Mouse (Mus musculus) lung, postnatal 0 days (tissue): Measurements from ENCODE around the gene Tm6sf1. TPM values are rescaled to one million over a fixed set of nuclear protein-coding genes. Genes with fewer than 3 reads are reported as not detected.
"Not testable (repeated sequence)": the region's sequence is repeated elsewhere in the genome, so short reads cannot be mapped to it uniquely, and the experiment has no call there.

Experiments used
- ATAC-seq: fragments of 200-750 bp; cut with Nextera tagmentation; 2 replicates; pipeline ENCODE4 v1.8.0; 2017; ENCODE audit warnings: moderate library complexity
- DNase-seq: peaks from one replicate; pipeline ENCODE4 v3.0.0-alpha.2; 2016; ENCODE audit warnings: low spot score
- H3K27ac ChIP-seq: fragments of 300-500 bp; sonication (generic); 2 replicates; pipeline ENCODE4 v1.5.1; 2014; ENCODE audit warnings: antibody characterized with exemption, mild to moderate bottlenecking, low read length, mixed read lengths
- H3K27me3 ChIP-seq: fragments of 300-500 bp; sonication (generic); replicated peaks from 2 replicates; pipeline ENCODE4 v1.6.1; 2014; ENCODE audit warnings: low read length, mixed read lengths; ENCODE audit not compliant: insufficient read depth
- H3K36me3 ChIP-seq: fragments of 300-500 bp; sonication (generic); 2 replicates; pipeline ENCODE4 v1.6.1; 2014; ENCODE audit warnings: low read length, mixed read lengths; ENCODE audit not compliant: insufficient read depth
- H3K4me1 ChIP-seq: fragments of 300-500 bp; sonication (generic); 2 replicates; pipeline ENCODE4 v1.6.1; 2014; ENCODE audit warnings: antibody characterized with exemption, low read depth, low read length, mixed read lengths; ENCODE audit not compliant: insufficient read depth
- H3K4me2 ChIP-seq: fragments of 300-500 bp; sonication (generic); replicated peaks from 2 replicates; pipeline ENCODE4 v1.6.1; 2014; ENCODE audit warnings: low read depth, mild to moderate bottlenecking, low read length, moderate library complexity, mixed read lengths
- H3K4me3 ChIP-seq: fragments of 300-500 bp; sonication (generic); 2 replicates; pipeline ENCODE4 v1.5.1; 2014; ENCODE audit warnings: low read depth, low read length
- H3K9ac ChIP-seq: fragments of 300-500 bp; sonication (generic); replicated peaks from 2 replicates; pipeline ENCODE4 v1.6.1; 2014; ENCODE audit warnings: low read depth, mild to moderate bottlenecking
- H3K9me3 ChIP-seq: fragments of 300-500 bp; sonication (generic); 2 replicates; pipeline ENCODE4 v1.6.1; 2016; ENCODE audit warnings: low read length, mixed read lengths
- CTCF ChIP-seq: IDR thresholded peaks from 2 replicates; pipeline ENCODE4 v1.5.1; 2016; ENCODE audit warnings: antibody characterized with exemption, mild to moderate bottlenecking
- EP300 ChIP-seq: IDR thresholded peaks from 2 replicates; pipeline ENCODE4 v1.6.1; 2016; ENCODE audit warnings: antibody characterized with exemption, mild to moderate bottlenecking, control low read depth
- WGBS: fragments of 180-500 bp; shearing (Covaris S2); extraction: QIAGEN DNeasy Blood & Tissue Kit; methylation state at CpG from one replicate; pipeline ENCODE4 v1.1.7; 2014; 5-methylcytosine and 5-hydroxymethylcytosine counted together
- polyA plus RNA-seq: library from polyadenylated mRNA; unstranded; fragments of >200 nt; fragmentation: Nextera tagmentation; extraction: Ambion mirVana; gene quantifications from 2 replicates; pipeline ENCODE4 v1.2.1, GENCODE M21; 2015

Tm6sf1 gene
- polyA plus RNA-seq, 1 experiment from 2014 or later, result 12.8 TPM

DNA sequence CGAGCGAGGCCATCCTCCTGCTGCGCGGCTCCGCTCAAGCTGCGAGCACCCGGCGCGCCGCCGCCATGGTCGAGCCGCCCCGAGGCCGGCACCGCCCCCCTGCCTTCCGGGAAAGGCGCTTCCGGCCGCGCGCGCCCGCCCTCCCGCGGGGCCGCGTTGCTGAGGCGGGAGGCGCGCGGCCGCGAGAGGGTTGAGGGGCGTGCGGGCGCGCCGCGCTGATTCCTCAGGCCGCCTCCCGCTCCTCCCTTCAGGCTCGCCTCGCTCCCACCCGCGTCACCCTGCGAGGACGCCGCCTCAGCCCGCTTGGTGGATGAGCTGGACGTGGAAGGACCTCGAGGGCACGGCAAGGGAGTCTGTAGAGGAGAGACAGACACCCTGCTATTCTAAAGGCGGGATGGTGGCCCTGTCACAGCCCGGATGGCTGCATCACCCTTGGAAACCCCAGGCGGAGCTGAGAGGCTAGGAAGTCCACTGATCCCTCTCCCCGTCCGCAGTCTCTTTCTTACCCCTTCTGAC lies 29.4 kb upstream of the Tm6sf1 start, which contains the start of gene Btbd1:
Gene Btbd1, minus strand, starts transcription at position 53 of the 516 bp plus-strand sequence.
- TF ChIP-seq CTCF (no peak), EP300 (no peak)
- no peaks in the 10 kb centered on the region for H3K27me3 ChIP-seq
- no peaks in the 10 kb centered on the region for H3K36me3 ChIP-seq
- ATAC-seq (peak; percentile 97), DNase-seq (peak; percentile 95)
- peaks cover 14% of the 10 kb centered on the region; the same call in 1 of the 2 replicates for H3K4me1 ChIP-seq
- H3K27ac ChIP-seq, result peak within 1 kb of the TSS; percentile 94
- H3K9me3 ChIP-seq, result no peaks in the 10 kb centered on the region
- peak within 1 kb of the TSS; percentile 63 for H3K9ac ChIP-seq
- H3K4me3 ChIP-seq, result peak within 1 kb of the TSS; percentile 77
- peak within 1 kb of the TSS; percentile 70 for H3K4me2 ChIP-seq
- 1% methylated on average over 28 of the region's 58 CpGs for WGBS

DNA sequence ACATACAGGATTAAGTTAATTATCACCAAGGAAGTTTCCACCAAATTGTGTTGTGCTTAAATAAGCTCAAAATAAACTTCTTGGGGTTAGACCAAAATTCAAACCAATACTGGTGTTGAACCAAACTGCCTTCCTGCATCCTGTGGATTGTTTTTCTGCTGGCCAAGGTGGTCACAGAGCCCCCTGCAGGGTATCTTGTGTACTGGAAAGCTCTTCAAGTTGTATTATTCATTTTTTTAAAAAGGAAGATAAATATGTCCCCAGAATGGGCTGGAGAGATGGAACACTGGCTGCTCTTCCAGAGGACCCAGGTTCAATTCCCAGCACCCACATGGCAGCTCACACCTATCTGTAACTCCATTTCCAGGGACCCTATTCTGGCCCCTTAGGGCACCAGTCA lies 24.0 kb upstream of the Tm6sf1 start:
- Histone ChIP-seq H3K4me2 (no peak overlapping the region), H3K4me3 (no peak overlapping the region), H3K36me3 (no peaks in the 10 kb centered on the region), H3K27ac (no peak overlapping the region), H3K9me3 (no peaks in the 10 kb centered on the region), H3K4me1 (no peaks in the 10 kb centered on the region), H3K27me3 (no peaks in the 10 kb centered on the region), H3K9ac (no peak overlapping the region)
- DNase-seq (no peak), ATAC-seq (no peak)
- TF ChIP-seq EP300, result no peak
- TF ChIP-seq CTCF, result peak; percentile 21; the same call in 1 of the 2 replicates

DNA sequence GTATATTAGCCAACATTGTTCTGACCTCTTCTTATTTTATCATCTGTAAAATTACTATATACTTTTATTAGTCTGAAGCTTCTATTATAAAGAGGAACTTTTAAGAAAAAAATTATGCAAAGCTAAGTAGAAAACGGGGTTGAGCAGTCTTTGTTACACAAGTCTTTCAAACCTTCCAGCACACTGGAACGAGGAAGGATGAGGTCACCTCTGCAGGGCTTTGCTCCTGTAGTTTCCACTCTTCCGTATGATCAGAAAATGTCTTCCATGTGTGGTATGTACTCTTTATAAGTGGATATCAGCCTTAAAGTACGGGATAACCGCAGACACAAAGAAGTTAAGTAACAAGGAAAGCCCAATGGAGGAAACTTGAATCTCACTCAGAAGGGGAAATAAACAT lies 23.4 kb upstream of the Tm6sf1 start:
- no peak overlapping the region for H3K27ac ChIP-seq
- H3K36me3 ChIP-seq, result no peaks in the 10 kb centered on the region
- no peaks in the 10 kb centered on the region for H3K4me1 ChIP-seq
- no peaks in the 10 kb centered on the region for H3K27me3 ChIP-seq
- no peak for ATAC-seq
- WGBS, result 79% methylated on average over 5 of the region's 5 CpGs
- no peaks in the 10 kb centered on the region for H3K9me3 ChIP-seq
- no peak for TF ChIP-seq CTCF
- TF ChIP-seq EP300, result no peak
- H3K4me2 ChIP-seq, result no peak overlapping the region
- DNase-seq, result no peak
- no peak overlapping the region for H3K9ac ChIP-seq
- H3K4me3 ChIP-seq, result no peak overlapping the region

DNA sequence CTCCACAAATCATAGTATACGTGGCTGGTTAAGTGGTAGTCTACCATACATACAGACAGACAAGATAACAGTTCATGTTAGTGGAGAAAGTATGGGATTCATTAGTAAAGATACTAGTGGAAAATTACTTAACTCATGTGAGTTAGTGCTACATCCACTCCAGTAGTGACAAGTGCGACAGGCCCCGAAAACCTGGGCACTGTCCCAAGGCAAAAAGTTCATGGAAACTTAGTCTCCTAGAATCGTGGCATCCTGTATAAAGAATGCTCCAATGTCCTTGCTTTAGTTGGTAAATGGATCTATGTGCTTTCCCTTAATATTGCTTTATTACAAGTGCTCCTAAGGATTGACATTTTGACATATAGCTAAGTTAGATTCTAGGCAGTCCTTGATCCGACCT lies 21.0 kb upstream of the Tm6sf1 start:
- not testable (repeated sequence) for H3K27me3 ChIP-seq, H3K4me1 ChIP-seq, ATAC-seq, H3K9me3 ChIP-seq, H3K27ac ChIP-seq, H3K4me2 ChIP-seq, H3K4me3 ChIP-seq, DNase-seq, H3K9ac ChIP-seq, H3K36me3 ChIP-seq
- 82% methylated on average over 5 of the region's 5 CpGs for WGBS

DNA sequence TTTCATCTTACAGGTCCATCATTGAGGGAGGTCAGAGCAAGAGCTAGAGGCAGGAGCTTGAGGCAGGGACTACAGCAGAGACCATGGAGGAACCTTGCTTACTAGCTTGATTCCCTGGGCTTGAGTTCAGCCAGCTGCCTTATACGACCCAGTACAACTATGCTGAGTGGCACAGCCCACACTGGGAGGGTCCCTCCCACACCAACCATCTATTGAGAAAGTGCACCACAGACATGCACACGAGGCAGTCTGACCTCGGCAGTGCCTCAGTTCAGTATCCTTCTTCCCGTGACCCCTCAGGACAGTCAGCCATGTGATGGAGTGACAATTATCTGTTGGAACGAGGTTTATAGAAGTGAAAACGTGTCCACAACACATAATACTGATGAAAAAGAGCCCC lies 19.1 kb upstream of the Tm6sf1 start:
- WGBS, result 53% methylated on average over 6 of the region's 6 CpGs
- H3K4me3 ChIP-seq, result no peak overlapping the region
- H3K36me3 ChIP-seq, result no peaks in the 10 kb centered on the region
- no peaks in the 10 kb centered on the region for H3K4me1 ChIP-seq
- no peak overlapping the region for H3K4me2 ChIP-seq
- no peak for ATAC-seq
- DNase-seq, result no peak
- H3K27me3 ChIP-seq, result no peaks in the 10 kb centered on the region
- H3K9ac ChIP-seq, result no peak overlapping the region
- TF ChIP-seq CTCF (no peak), EP300 (no peak)
- no peaks in the 10 kb centered on the region for H3K9me3 ChIP-seq
- no peak overlapping the region for H3K27ac ChIP-seq

DNA sequence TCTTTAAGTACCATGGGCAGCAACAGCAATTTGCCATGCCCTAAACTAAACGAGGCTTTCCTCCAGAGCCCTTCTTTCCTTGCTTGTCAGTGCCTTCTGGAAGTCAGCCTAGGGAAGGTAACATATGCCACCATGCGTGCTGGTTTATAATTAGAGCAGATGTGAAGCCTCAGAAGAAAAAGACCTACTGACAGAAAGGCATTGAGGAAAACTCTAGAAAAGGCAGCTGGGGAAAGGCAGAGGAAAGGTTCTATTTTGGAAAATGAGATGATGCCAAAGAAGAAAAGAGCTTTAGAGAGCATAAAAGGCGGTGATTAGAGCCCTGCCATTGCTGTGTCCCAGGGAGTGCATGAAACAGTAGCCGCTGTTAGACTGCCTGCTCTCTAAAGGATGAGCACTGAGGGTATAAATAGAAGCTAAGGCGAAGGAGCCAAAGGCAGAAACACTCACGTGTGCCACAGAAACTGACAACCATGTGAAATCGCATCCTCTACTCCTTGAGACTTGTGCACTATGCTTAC lies 18.1 kb upstream of the Tm6sf1 start:
- H3K4me2 ChIP-seq, result no peak overlapping the region
- H3K9ac ChIP-seq, result no peak overlapping the region
- H3K36me3 ChIP-seq, result no peaks in the 10 kb centered on the region
- no peaks in the 10 kb centered on the region for H3K4me1 ChIP-seq
- DNase-seq, result no peak
- TF ChIP-seq EP300 (no peak), CTCF (no peak)
- H3K27ac ChIP-seq, result no peak overlapping the region
- no peak for ATAC-seq
- H3K4me3 ChIP-seq, result no peak overlapping the region
- H3K27me3 ChIP-seq, result no peaks in the 10 kb centered on the region
- WGBS, result 65% methylated on average over 7 of the region's 7 CpGs
- H3K9me3 ChIP-seq, result no peaks in the 10 kb centered on the region

DNA sequence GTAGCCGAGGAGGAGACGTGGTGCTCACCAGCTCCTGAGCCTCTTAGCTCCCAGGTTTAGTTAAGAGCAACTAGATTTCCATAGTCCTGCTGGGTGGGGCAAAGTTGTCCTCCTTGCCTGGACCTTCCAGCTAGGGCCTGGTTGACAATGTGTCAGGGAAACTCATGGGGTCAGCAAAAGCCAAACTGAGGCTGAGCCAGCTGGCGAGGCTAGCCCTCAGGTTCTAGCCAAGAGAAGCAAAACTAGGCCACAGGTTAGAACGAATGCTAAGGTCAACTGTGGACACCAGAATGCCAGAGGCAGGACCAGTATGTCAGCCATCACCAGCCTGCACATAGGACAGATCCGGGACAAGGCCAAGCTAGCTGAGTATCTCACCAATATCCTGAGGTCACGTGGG lies 17.4 kb upstream of the Tm6sf1 start:
- Histone ChIP-seq H3K9ac (no peak overlapping the region), H3K4me1 (no peaks in the 10 kb centered on the region), H3K27ac (no peak overlapping the region), H3K4me2 (no peak overlapping the region), H3K27me3 (no peaks in the 10 kb centered on the region), H3K36me3 (no peaks in the 10 kb centered on the region), H3K4me3 (no peak overlapping the region), H3K9me3 (no peaks in the 10 kb centered on the region)
- ATAC-seq (no peak), DNase-seq (no peak)
- TF ChIP-seq EP300 (no peak), CTCF (no peak)
- 75% methylated on average over 6 of the region's 6 CpGs for WGBS
